Mouse (Mus musculus): Measurements from ENCODE around the gene App.

DNA sequence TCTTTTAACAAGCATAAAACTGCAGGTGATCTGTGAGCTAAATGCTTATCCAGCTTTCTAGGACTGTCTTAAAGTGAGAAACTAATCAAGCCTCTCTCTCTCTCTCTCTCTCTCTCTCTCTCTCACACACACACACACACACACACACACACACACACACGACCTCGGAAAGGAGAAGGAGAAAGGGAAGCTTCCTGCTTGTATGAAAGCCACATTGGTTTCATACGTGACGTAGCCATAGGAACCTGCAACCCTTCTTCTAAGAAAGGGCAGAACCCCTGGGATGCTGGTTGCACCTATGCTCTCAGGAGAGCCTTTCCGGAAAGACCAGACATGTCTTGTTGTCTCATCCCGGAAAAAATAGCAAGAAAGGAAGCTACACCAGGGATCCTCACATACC is 108.8 kb downstream of the App start:
- TF ChIP-seq POLR2A (IDR thresholded peaks at IDR 0.05; ENCODE audit: insufficient read depth, low read depth, low read length) (no peak), CTCF (IDR thresholded peaks at IDR 0.05) (no peak), EP300 (IDR thresholded peaks at IDR 0.05; ENCODE audit: insufficient read depth, low read depth, low read length) (no peak)

Data from heart, adult 2 months (tissue).